Mouse (Mus musculus): ENCODE measurements at regions not wholly inside any gene's neighbourhood (a gene's known extent, or its start where the extent isn't known, plus 50 kb on each side); places are given as distances from the start of the nearest gene placed in this dataset.

GRCm38 (mm10) chr17:45335586-45336151, 97.9 kb downstream of the Cdc5l start:
- TF ChIP-seq GATA1 (IDR thresholded peaks at IDR 0.05; ENCODE audit: borderline replicate concordance, low read length) (no peak), FLI1 (IDR thresholded peaks at IDR 0.05; ENCODE audit: low read length) (no peak)

Data from megakaryocyte, embryonic 14.5 days (primary cell).